Mouse (Mus musculus): ENCODE data around the gene Phf24.
A peak's percentile ranks its signal among the peaks of the same experiment; 100 is the strongest.

Phf24 gene

GRCm38 (mm10) chr4:42913391-42913790 lies 3.1 kb upstream of the Phf24 start:
- DNase-seq (ENCODE audit: low spot score) = no peak

GRCm38 (mm10) chr4:42915311-42915710 lies 1.1 kb upstream of the Phf24 start:
- no peak for DNase-seq (ENCODE audit: low spot score)

- DNase-seq (ENCODE audit: low spot score) = no peak
These were observed 494 bp upstream of the Phf24 start for GRCm38 (mm10) chr4:42915966-42916365.

GRCm38 (mm10) chr4:42917402-42917774 lies 928 bp downstream of the Phf24 start:
- DNase-seq (ENCODE audit: low spot score) = no peak

GRCm38 (mm10) chr4:42920726-42921125 lies 4.3 kb downstream of the Phf24 start:
- DNase-seq (ENCODE audit: low spot score) = no peak

GRCm38 (mm10) chr4:42921536-42921935 lies 5.1 kb downstream of the Phf24 start:
- DNase-seq (ENCODE audit: low spot score) = no peak

- no peak for DNase-seq (ENCODE audit: low spot score)
These were observed 5.6 kb downstream of the Phf24 start for GRCm38 (mm10) chr4:42922056-42922455.

GRCm38 (mm10) chr4:42922461-42922860 lies 6.0 kb downstream of the Phf24 start:
- no peak for DNase-seq (ENCODE audit: low spot score)

GRCm38 (mm10) chr4:42924095-42924710 lies 7.7 kb downstream of the Phf24 start:
- DNase-seq (ENCODE audit: low spot score) = no peak

GRCm38 (mm10) chr4:42928209-42928608 lies 11.7 kb downstream of the Phf24 start:
- no peak for DNase-seq (ENCODE audit: low spot score)

GRCm38 (mm10) chr4:42928952-42929351 lies 12.5 kb downstream of the Phf24 start:
- DNase-seq (ENCODE audit: low spot score) = no peak

GRCm38 (mm10) chr4:42932229-42932969 lies 15.9 kb downstream of the Phf24 start:
- no peak for DNase-seq (ENCODE audit: low spot score)

- DNase-seq (ENCODE audit: low spot score) = no peak
These were observed 17.2 kb downstream of the Phf24 start for GRCm38 (mm10) chr4:42933630-42934029.

GRCm38 (mm10) chr4:42941396-42941795 lies 24.9 kb downstream of the Phf24 start:
- no peak for DNase-seq (ENCODE audit: low spot score)

- DNase-seq (ENCODE audit: low spot score) = no peak
These were observed 26.9 kb downstream of the Phf24 start for GRCm38 (mm10) chr4:42943341-42943740.

GRCm38 (mm10) chr4:42944185-42944584 lies 27.7 kb downstream of the Phf24 start:
- no peak for DNase-seq (ENCODE audit: low spot score)

GRCm38 (mm10) chr4:42945043-42945442 lies 28.6 kb downstream of the Phf24 start:
- DNase-seq (ENCODE audit: low spot score) = no peak

GRCm38 (mm10) chr4:42945445-42945844 lies 29.0 kb downstream of the Phf24 start:
- DNase-seq (ENCODE audit: low spot score) = no peak

- DNase-seq (ENCODE audit: low spot score) = peak; percentile 40
These were observed 29.5 kb downstream of the Phf24 start for GRCm38 (mm10) chr4:42945952-42946351.

GRCm38 (mm10) chr4:42946733-42947290 lies 30.4 kb downstream of the Phf24 start:
- DNase-seq (ENCODE audit: low spot score) = no peak

- DNase-seq (ENCODE audit: low spot score) = no peak
These were observed 32.1 kb downstream of the Phf24 start for GRCm38 (mm10) chr4:42948527-42948926.

GRCm38 (mm10) chr4:42949051-42949675 lies 32.7 kb downstream of the Phf24 start:
- no peak for DNase-seq (ENCODE audit: low spot score)

- peak; percentile 69 for DNase-seq (ENCODE audit: low spot score)
These were observed 33.2 kb downstream of the Phf24 start, which contains the start of gene Dnajb5 for GRCm38 (mm10) chr4:42949676-42950051. Gene Dnajb5 (plus strand): TSS chr4:42949814.

Measured in c-Kit-positive CD71-positive TER-119-positive erythroid progenitor cells, embryonic 14.5 days (primary cell).